Mouse (Mus musculus): ENCODE data around the gene Zfp513. TPM values are rescaled to one million over a fixed set of nuclear protein-coding genes. Genes with fewer than 3 reads are reported as not detected.
"Not testable (repeated sequence)": the region's sequence is repeated elsewhere in the genome, so short reads cannot be mapped to it uniquely, and the experiment has no call there.

Zfp513 gene
- total and polyA plus RNA-seq, 2 experiments from 2014 or later: 3.4 to 30.7 TPM

- Histone ChIP-seq H3K27me3 (ENCODE audit: control insufficient read depth, insufficient read depth, low read length) (no peaks in the 10 kb centered on the region), H3K4me3 (ENCODE audit: low read depth, low read length) (peak overlapping the region; percentile 96), H3K4me1 (ENCODE audit: control insufficient read depth, insufficient read depth) (no peaks in the 10 kb centered on the region), H3K4me2 (ENCODE audit: low read depth, low read length) (peak overlapping the region; percentile 94), H3K27ac (ENCODE audit: low read depth) (peak overlapping the region; percentile 93), H3K36me3 (replicated peaks; ENCODE audit: control insufficient read depth, insufficient read depth, low read length) (no peaks in the 10 kb centered on the region), H3K9ac (replicated peaks; ENCODE audit: low read depth, low read length) (peak overlapping the region; percentile 81), H3K9me3 (replicated peaks; ENCODE audit: control insufficient read depth, low read length) (no peaks in the 10 kb centered on the region)
- WGBS: 0% methylated on average over 40 of the region's 40 CpGs
- DNase-seq (ENCODE audit: low spot score) (peak; percentile 24), ATAC-seq (ENCODE audit: insufficient read depth, low read depth) (peak; percentile 60)
- TF ChIP-seq EP300 (IDR thresholded peaks at IDR 0.05; ENCODE audit: low read depth): no peak
- no peak for TF ChIP-seq CTCF (IDR thresholded peaks at IDR 0.05; ENCODE audit: low read depth)
These were observed 17.9 kb upstream of the Zfp513 start for GRCm38 (mm10) chr5:31219911-31220447.

- Histone ChIP-seq H3K4me3 (ENCODE audit: low read depth, low read length) (peak overlapping the region; percentile 96), H3K4me1 (ENCODE audit: control insufficient read depth, insufficient read depth) (no peaks in the 10 kb centered on the region), H3K4me2 (ENCODE audit: low read depth, low read length) (peak overlapping the region; percentile 94), H3K9me3 (replicated peaks; ENCODE audit: control insufficient read depth, low read length) (no peaks in the 10 kb centered on the region), H3K27ac (ENCODE audit: low read depth) (peak overlapping the region; percentile 93), H3K27me3 (ENCODE audit: control insufficient read depth, insufficient read depth, low read length) (no peaks in the 10 kb centered on the region), H3K9ac (replicated peaks; ENCODE audit: low read depth, low read length) (peak overlapping the region; percentile 81), H3K36me3 (replicated peaks; ENCODE audit: control insufficient read depth, insufficient read depth, low read length) (no peaks in the 10 kb centered on the region)
- DNase-seq (ENCODE audit: low spot score): no peak
- 2% methylated on average over 11 of the region's 11 CpGs for WGBS
- TF ChIP-seq CTCF (IDR thresholded peaks at IDR 0.05; ENCODE audit: low read depth) (no peak), EP300 (IDR thresholded peaks at IDR 0.05; ENCODE audit: low read depth) (no peak)
- no peak for ATAC-seq (ENCODE audit: insufficient read depth, low read depth)
These were observed 17.4 kb upstream of the Zfp513 start for GRCm38 (mm10) chr5:31219474-31219873.

GRCm38 (mm10) chr5:31219070-31219469 lies 17.0 kb upstream of the Zfp513 start:
- H3K27ac ChIP-seq (ENCODE audit: low read depth): 0 out of 2 replicates have a peak overlapping the region, but pooled peaks have one; percentile 1
- 6% methylated on average over 2 of the region's 2 CpGs for WGBS
- no peaks in the 10 kb centered on the region for H3K27me3 ChIP-seq (ENCODE audit: control insufficient read depth, insufficient read depth, low read length)
- H3K9me3 ChIP-seq (replicated peaks; ENCODE audit: control insufficient read depth, low read length): no peaks in the 10 kb centered on the region
- peak overlapping the region; percentile 94 for H3K4me2 ChIP-seq (ENCODE audit: low read depth, low read length)
- H3K36me3 ChIP-seq (replicated peaks; ENCODE audit: control insufficient read depth, insufficient read depth, low read length): no peaks in the 10 kb centered on the region
- H3K9ac ChIP-seq (replicated peaks; ENCODE audit: low read depth, low read length): no peak overlapping the region
- TF ChIP-seq CTCF (IDR thresholded peaks at IDR 0.05; ENCODE audit: low read depth) (peak; percentile 36), EP300 (IDR thresholded peaks at IDR 0.05; ENCODE audit: low read depth) (no peak)
- no peak for ATAC-seq (ENCODE audit: insufficient read depth, low read depth)
- peak; percentile 53 for DNase-seq (ENCODE audit: low spot score)
- H3K4me1 ChIP-seq (ENCODE audit: control insufficient read depth, insufficient read depth): no peaks in the 10 kb centered on the region
- H3K4me3 ChIP-seq (ENCODE audit: low read depth, low read length): peak overlapping the region; percentile 96

- DNase-seq (ENCODE audit: low spot score): no peak
- 47% methylated on average over 7 of the region's 7 CpGs for WGBS
- Histone ChIP-seq H3K9me3 (replicated peaks; ENCODE audit: control insufficient read depth, low read length) (no peaks in the 10 kb centered on the region), H3K4me2 (ENCODE audit: low read depth, low read length) (no peak overlapping the region), H3K27ac (ENCODE audit: low read depth) (no peak overlapping the region), H3K27me3 (ENCODE audit: control insufficient read depth, insufficient read depth, low read length) (no peaks in the 10 kb centered on the region), H3K9ac (replicated peaks; ENCODE audit: low read depth, low read length) (no peak overlapping the region), H3K4me1 (ENCODE audit: control insufficient read depth, insufficient read depth) (no peaks in the 10 kb centered on the region), H3K4me3 (ENCODE audit: low read depth, low read length) (no peak overlapping the region), H3K36me3 (replicated peaks; ENCODE audit: control insufficient read depth, insufficient read depth, low read length) (no peaks in the 10 kb centered on the region)
- TF ChIP-seq CTCF (IDR thresholded peaks at IDR 0.05; ENCODE audit: low read depth) (no peak), EP300 (IDR thresholded peaks at IDR 0.05; ENCODE audit: low read depth) (no peak)
- ATAC-seq (ENCODE audit: insufficient read depth, low read depth): no peak
These were observed 16.2 kb upstream of the Zfp513 start for GRCm38 (mm10) chr5:31218294-31218693.

- H3K4me2 ChIP-seq (ENCODE audit: low read depth, low read length); H3K27me3 ChIP-seq (ENCODE audit: control insufficient read depth, insufficient read depth, low read length); H3K36me3 ChIP-seq (replicated peaks; ENCODE audit: control insufficient read depth, insufficient read depth, low read length); H3K9ac ChIP-seq (replicated peaks; ENCODE audit: low read depth, low read length); H3K9me3 ChIP-seq (replicated peaks; ENCODE audit: control insufficient read depth, low read length); H3K4me1 ChIP-seq (ENCODE audit: control insufficient read depth, insufficient read depth); H3K4me3 ChIP-seq (ENCODE audit: low read depth, low read length); DNase-seq (ENCODE audit: low spot score); H3K27ac ChIP-seq (ENCODE audit: low read depth); ATAC-seq (ENCODE audit: insufficient read depth, low read depth): not testable (repeated sequence)
- WGBS: 88% methylated on average over 6 of the region's 6 CpGs
These were observed 14.5 kb upstream of the Zfp513 start for GRCm38 (mm10) chr5:31216554-31216953.

- ATAC-seq (ENCODE audit: insufficient read depth, low read depth) (no peak), DNase-seq (ENCODE audit: low spot score) (no peak)
- Histone ChIP-seq H3K9me3 (replicated peaks; ENCODE audit: control insufficient read depth, low read length) (0 out of 2 replicates have a peak, but pooled peaks cover 4% of the 10 kb centered on the region), H3K9ac (replicated peaks; ENCODE audit: low read depth, low read length) (no peak overlapping the region), H3K4me3 (ENCODE audit: low read depth, low read length) (no peak overlapping the region), H3K27ac (ENCODE audit: low read depth) (no peak overlapping the region), H3K4me1 (ENCODE audit: control insufficient read depth, insufficient read depth) (peaks cover 9% of the 10 kb centered on the region), H3K36me3 (replicated peaks; ENCODE audit: control insufficient read depth, insufficient read depth, low read length) (peaks cover 66% of the 10 kb centered on the region), H3K27me3 (ENCODE audit: control insufficient read depth, insufficient read depth, low read length) (no peaks in the 10 kb centered on the region), H3K4me2 (ENCODE audit: low read depth, low read length) (no peak overlapping the region)
- 91% methylated on average over 6 of the region's 6 CpGs for WGBS
- TF ChIP-seq EP300 (IDR thresholded peaks at IDR 0.05; ENCODE audit: low read depth) (no peak), CTCF (IDR thresholded peaks at IDR 0.05; ENCODE audit: low read depth) (no peak)
These were observed 2.3 kb upstream of the Zfp513 start for GRCm38 (mm10) chr5:31204421-31204820.
